ENCODE assay signal across 7 mouse cellular contexts in the genomic region with DNA sequence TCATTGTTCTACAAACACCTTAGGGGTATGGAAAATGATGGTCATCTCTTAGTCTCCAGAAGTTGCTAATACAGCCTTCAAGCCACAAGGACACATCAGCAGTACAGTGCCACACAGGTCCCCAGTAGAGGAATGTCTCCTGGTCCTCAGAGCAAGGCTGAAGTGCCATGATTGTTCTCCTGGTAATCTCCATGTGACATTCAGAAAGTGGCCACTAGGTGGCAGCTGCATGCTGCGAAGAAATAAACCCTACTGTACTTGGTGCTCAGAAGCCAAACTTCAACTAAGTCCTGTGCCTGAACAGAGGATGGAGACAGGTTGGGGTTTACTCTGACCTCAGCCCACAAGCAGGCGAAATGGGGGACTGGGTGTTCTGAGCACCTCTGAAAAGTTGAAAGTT. TPM values are rescaled to one million over a fixed set of nuclear protein-coding genes. Genes with fewer than 3 reads are reported as not detected.
DNase-seq lines count a peak whose midpoint lies in the region; ATAC-seq and TF ChIP-seq lines count a peak whose summit lies in the region.

No protein-coding gene starts in this region.

- peak; percentile 86 for ATAC-seq in forebrain, postnatal 0 days
- peak; percentile 80 for ATAC-seq in hindbrain, embryonic 16.5 days

- intact Hi-C loops in left cerebral cortex, adult 2 months (cut with DNase I), result loop anchor here (1.0 kb wide), 1 partner anchor 67 kb away; no protein-coding TSS in a partner anchor

- DNase-seq in ZHBTc4 (ENCODE audit: low read depth, low spot score), result peak; percentile 86
- peak; percentile 51 to 67 for DNase-seq in cerebellum, adult 2 months
- DNase-seq in forebrain, postnatal 0 days, result peak; percentile 91
- peak; percentile 78 to 81 for DNase-seq in left cerebral cortex, adult 2 months (ENCODE audit: extremely low spot score in 1 of 2, low spot score in 2 of 2)
- peak; percentile 85 for DNase-seq in mesoderm, embryonic 11.5 days (ENCODE audit: low read depth, low spot score)
- DNase-seq in right cerebral cortex, postnatal 36 days (ENCODE audit: low spot score in 2 of 2), result peak; percentile 63 to 67

- H3K9ac ChIP-seq in forebrain, postnatal 0 days, result no peak overlapping the region
- no peak overlapping the region for H3K9ac ChIP-seq in hindbrain, embryonic 16.5 days (ENCODE audit: low read depth, low read length)

- no peaks in the 10 kb centered on the region for H3K9me3 ChIP-seq in forebrain, postnatal 0 days (ENCODE audit: low read length)
- H3K9me3 ChIP-seq in hindbrain, embryonic 16.5 days (ENCODE audit: control insufficient read depth, low read length), result no peaks in the 10 kb centered on the region

- H3K4me2 ChIP-seq in forebrain, postnatal 0 days (ENCODE audit: low read depth), result no peak overlapping the region
- no peak overlapping the region for H3K4me2 ChIP-seq in hindbrain, embryonic 16.5 days (ENCODE audit: low read length)

- no peak overlapping the region for H3K27ac ChIP-seq in cerebellum, adult 2 months (ENCODE audit: insufficient read depth, low read length)
- no peak overlapping the region for H3K27ac ChIP-seq in forebrain, postnatal 0 days (ENCODE audit: low read depth, low read length)
- H3K27ac ChIP-seq in hindbrain, embryonic 16.5 days (ENCODE audit: low read depth, low read length), result no peak overlapping the region
- H3K27ac ChIP-seq in left cerebral cortex, adult 2 months, result no peak overlapping the region

- TF ChIP-seq CTCF in cerebellum, adult 2 months (IDR thresholded peaks at IDR 0.05; ENCODE audit: borderline replicate concordance, insufficient read depth, low read depth, low read length), result peak; percentile 90
- TF ChIP-seq CTCF in forebrain, postnatal 0 days (IDR thresholded peaks at IDR 0.05; ENCODE audit: low read depth), result peak; percentile 98
- TF ChIP-seq CTCF in left cerebral cortex, adult 2 months (IDR thresholded peaks at IDR 0.05), result peak; percentile 90

- no peak for TF ChIP-seq POLR2A in cerebellum, adult 2 months (IDR thresholded peaks at IDR 0.05; ENCODE audit: borderline replicate concordance, insufficient read depth, low read length)

- WGBS in cerebellum, adult 2 months, result 1% methylated on average over 2 of the region's 2 CpGs
- 14% methylated on average over 2 of the region's 2 CpGs for WGBS in forebrain, postnatal 0 days
- WGBS in hindbrain, embryonic 16.5 days, result 13% methylated on average over 2 of the region's 2 CpGs

- no peaks in the 10 kb centered on the region for H3K27me3 ChIP-seq in cerebellum, adult 2 months (ENCODE audit: control insufficient read depth, insufficient read depth, low read length)
- no peaks in the 10 kb centered on the region for H3K27me3 ChIP-seq in forebrain, postnatal 0 days (ENCODE audit: insufficient read depth, low read length)
- H3K27me3 ChIP-seq in hindbrain, embryonic 16.5 days (replicated peaks; ENCODE audit: control insufficient read depth, insufficient read depth, low read length), result no peaks in the 10 kb centered on the region

- H3K4me3 ChIP-seq in cerebellum, adult 2 months (replicated peaks; ENCODE audit: insufficient read depth, low read depth, low read length), result no peak overlapping the region
- H3K4me3 ChIP-seq in forebrain, postnatal 0 days (ENCODE audit: low read depth, low read length), result no peak overlapping the region
- no peak overlapping the region for H3K4me3 ChIP-seq in hindbrain, embryonic 16.5 days (ENCODE audit: low read length)
- no peak overlapping the region for H3K4me3 ChIP-seq in left cerebral cortex, adult 2 months

- no peaks in the 10 kb centered on the region for H3K4me1 ChIP-seq in cerebellum, adult 2 months (ENCODE audit: control insufficient read depth, insufficient read depth, low read length)
- no peaks in the 10 kb centered on the region for H3K4me1 ChIP-seq in forebrain, postnatal 0 days (ENCODE audit: insufficient read depth)
- H3K4me1 ChIP-seq in hindbrain, embryonic 16.5 days (ENCODE audit: control insufficient read depth, insufficient read depth, low read depth, low read length), result no peaks in the 10 kb centered on the region

- no peaks in the 10 kb centered on the region for H3K36me3 ChIP-seq in forebrain, postnatal 0 days (ENCODE audit: insufficient read depth)
- H3K36me3 ChIP-seq in hindbrain, embryonic 16.5 days (ENCODE audit: control insufficient read depth, insufficient read depth, low read length), result no peaks in the 10 kb centered on the region

RNA-seq across cellular contexts. Expression of gene Cd180, which starts 14.9 kb away (rescaled TPM):
- 0.60 and 0.65 TPM in 2 replicates for polyA plus RNA-seq in cerebellum, adult 2 months (2012; rRNA removed)
- 0.57 and 0.77 TPM in 2 replicates for total RNA-seq in forebrain, postnatal 0 days (2014; rRNA removed)
- polyA plus RNA-seq in forebrain, postnatal 0 days (2015; fragmentation: Nextera tagmentation; extraction: Ambion mirVana), result 0.55 and 0.56 TPM in 2 replicates
- polyA plus RNA-seq in hindbrain, embryonic 16.5 days (2015; fragmentation: Nextera tagmentation; extraction: Ambion mirVana), result 0.49 and 0.63 TPM in 2 replicates
- total RNA-seq in left cerebral cortex, adult 2 months (2021), result 1 to 10 TPM; 1.6 to 2.2 TPM
